Mouse (Mus musculus) frontal cortex, postnatal 25 days (tissue): Measurements from ENCODE around the gene Pidd1.
A peak's percentile ranks its signal among the peaks of the same experiment; 100 is the strongest.

Experiments
- DNase-seq, 2 experiments: peaks; one replicate each; pipeline ENCODE4 v3.0.0; 2022; ENCODE audit warnings: low spot score in 2 of 2

The Pidd1 gene

DNA sequence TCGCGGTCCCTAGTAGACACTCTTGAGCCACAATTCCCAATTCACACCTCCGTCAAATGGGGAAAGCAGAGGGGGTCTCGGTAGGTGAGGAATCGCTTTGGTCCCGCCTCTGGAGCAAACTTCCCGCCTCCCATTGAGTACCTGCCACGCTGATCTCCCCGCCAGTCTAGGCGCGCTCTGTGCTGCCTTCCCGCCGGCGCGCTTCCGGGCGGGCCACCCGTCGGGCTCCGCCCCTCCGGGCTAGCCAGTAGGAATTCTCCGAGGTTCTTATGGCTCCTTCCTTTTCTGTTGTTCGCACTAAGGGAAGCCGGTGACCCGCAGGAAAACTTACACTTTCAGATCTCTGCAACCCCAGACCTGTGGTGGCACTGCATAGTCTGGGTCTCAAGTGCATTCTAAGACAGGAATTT, at the start of gene Pidd1:
Gene Pidd1, minus strand, starts transcription at position 198 of the 410 bp plus-strand sequence.
- DNase-seq, result no peak

DNA sequence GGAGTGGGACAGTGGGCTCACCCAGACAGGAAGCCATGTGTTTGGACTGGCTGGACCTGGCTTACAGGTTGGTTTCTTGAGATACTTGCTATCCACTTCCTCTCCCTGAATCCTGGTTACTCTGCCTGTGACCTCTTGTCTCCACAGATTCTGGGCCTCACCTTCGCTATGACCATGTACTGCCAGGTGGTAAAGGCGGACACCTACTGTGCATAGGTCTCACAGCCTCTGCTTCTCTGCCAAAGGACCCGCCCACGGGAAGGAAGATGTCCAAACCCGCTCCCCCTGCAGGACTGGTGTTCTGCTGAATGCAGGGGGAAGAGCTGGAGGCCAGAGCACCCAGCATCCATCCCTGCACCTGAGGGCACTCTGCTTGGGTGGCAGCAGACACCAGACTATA, 48.9 kb upstream of the Pidd1 start:
- DNase-seq, result no peak

DNA sequence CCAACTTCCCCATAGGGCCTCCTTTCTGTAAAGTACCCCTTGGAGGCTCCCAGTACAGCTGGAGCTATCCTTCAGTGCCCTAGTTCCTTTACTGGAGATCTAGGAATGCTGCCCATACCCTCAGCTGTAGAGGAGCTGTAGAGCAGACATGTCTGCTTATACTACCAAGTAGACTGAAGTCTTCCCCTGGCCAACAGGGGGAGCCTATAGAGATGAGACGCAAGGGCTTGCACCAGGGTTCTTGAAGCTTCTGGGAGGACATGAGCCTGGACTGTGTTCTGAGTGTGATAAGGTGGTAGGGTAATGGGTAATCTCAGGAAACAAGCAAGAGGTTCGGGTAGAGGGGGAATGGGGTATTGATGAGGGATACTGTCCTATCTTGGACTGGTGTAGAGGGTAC, 47.3 kb upstream of the Pidd1 start:
- DNase-seq, result no peak

DNA sequence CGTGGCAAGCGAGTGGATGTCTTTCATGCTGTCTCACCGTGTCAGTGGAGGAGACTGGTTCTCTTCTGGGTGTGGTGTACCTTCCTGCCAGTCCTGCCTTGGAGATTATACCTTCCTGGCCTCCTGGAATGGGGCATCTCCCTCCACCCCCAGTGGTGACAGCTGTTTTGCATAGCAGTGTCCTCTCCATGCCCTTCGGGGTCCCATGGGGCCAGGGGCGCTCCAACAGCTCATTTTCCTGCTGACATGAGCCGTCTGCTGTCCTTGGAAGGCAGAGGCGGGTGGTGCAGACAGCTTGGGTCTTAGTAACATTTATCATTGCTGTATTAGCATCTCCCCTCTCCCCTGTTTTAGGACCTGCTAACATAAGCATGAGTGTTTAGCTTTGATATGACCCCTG, 43.3 kb upstream of the Pidd1 start:
- DNase-seq, result no peak

DNA sequence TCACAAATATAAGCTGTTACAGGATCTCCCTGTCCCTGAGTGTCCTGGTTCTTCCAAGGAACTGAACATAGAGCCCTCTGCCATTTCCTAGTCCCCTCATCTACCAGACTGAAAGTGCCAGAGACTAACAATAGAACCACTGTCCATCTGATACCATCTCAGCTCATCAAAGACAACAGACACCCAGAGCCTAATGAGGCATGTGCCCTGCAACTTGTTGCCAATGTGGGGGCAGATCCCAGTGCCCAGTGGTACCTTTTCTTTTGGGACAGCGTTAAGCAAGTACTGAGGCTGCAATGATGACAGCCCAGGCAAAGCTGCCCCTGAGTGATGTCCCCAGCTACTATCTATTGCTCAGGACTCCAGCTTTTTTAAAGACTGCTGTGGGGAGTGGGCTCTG, 42.4 kb upstream of the Pidd1 start:
- DNase-seq, result no peak

DNA sequence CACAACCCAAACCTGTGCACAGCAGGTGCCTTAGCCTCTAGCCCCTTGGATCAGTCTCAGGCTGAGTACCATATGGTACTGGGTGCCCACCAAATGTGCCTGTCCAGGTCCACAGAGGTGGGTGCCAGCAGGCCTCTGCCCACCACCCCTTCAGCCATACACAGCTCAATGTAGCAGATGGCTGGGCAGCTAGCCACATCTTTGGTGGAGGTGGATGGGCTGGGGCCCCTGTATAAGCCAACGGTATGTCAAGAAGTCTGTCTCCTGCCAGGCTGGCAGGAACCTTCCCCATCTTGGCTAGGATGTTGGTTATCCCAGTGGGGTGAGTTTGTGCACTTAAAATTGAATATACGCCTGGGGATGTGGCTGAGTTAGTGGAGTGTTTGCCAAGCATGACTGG, 41.8 kb upstream of the Pidd1 start:
- DNase-seq, result no peak

DNA sequence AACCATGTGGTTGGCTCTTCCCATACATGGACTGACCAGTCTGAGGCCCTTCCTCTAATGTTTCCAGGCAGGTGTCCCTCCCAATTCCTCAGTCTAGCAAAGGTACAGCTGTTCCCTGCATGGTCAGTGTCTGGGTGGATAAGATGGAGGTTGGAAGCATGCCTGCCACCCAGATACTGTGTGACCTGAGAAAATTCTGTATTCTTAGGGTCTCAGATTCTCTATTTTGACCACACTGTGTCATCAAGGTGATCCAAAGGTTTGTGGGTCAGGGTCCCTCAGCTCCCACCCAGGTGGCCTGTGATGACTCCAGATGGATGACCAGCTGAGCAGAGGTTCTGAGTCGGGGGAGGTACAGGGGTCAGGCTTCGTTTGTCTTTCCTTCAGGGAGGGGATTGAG, 41.4 kb upstream of the Pidd1 start:
- no peak for DNase-seq

DNA sequence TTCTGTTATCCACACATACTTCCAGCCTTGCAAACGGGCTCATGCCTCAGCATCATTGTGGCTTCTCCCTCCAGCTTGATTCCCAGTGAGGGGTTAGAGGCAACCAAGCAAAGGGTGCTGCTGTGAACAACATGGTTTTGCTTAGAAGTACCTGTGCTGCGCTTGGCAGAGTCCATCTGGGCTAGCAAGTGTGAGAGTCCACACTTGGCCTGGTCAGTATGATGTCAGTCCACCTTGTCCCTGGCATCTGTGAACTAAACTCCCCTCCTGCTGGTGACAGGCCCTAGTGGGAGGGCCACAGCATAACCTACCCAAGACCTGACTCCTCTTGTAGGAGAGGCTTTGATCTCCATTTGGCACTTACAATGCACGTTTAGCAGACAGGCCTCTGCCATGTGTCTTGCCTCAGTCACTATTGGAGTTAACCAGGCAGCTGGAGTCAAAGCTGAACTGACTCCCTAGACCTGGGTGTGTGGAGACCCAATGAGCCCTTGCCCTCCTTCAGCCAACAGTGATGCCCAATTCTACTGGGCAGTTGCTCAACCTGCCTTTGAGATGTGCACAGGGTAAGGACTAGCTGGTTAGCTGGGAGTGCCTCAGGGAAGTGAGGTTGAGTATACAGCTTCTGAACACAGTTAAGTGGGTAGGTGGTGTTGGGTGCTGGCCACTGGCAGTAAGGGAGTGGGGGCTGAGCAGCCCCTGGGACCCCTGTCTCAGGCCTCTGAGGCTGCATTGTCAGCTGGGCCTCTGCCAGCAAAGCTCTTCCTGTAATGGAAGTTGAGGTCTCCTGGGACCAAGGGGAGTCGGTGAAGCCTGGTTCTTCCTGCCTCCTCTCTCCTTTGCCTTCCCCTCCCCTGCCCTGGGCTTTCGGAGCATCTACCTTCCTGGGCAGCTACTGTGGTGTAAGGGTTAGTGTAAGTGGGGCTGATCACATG, 40.6 kb upstream of the Pidd1 start:
- DNase-seq, result no peak

DNA sequence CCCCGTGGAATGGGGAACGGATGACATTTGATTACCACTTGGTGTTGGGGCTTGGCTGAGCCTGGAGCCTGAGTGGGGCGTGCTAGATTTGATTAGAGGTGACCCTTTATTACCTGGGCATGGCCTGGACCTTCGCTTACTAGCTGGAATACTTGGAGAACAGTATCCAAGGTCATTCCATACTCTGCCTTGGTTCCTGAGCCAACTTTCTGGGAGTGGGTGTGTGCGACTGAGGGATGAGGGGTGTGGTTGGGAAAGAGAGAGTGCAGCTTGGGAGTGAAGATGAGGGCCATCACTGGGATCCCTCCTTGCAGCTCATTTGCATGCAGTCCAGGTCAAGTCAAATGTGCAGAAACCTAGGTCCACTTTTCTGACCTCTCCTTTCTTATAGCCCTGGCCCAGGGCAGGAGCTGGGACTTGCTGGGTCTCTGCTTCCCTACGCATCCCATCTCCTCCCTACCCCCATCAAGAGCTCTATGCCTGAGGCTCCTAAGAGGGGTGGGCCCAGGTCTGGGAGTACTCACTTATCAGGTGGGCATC, 39.4 kb upstream of the Pidd1 start:
- DNase-seq, result no peak

DNA sequence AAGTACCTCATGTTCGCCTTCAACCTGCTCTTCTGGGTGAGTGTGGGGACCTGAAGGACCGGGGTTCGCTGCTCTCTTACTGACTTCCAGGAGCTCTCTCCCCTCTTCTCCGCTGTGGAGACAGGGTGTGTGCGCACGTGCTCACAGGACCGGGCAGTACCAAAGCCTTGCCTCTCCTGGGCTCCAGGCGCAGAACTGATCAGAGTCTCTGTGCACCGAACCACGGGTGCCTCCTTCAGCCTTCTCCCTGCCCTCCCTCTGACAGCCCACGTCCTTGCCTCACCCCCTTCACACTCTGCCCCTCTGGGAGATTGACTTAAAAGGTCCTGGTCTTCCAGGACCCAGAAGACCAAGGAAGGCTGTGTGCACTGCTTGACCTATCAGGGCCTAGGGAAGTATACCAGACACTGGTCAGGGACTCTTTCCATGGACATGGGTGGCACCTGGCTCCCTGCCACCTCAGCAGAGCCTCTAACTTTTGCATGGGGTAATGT, 38.8 kb upstream of the Pidd1 start:
- no peak for DNase-seq

DNA sequence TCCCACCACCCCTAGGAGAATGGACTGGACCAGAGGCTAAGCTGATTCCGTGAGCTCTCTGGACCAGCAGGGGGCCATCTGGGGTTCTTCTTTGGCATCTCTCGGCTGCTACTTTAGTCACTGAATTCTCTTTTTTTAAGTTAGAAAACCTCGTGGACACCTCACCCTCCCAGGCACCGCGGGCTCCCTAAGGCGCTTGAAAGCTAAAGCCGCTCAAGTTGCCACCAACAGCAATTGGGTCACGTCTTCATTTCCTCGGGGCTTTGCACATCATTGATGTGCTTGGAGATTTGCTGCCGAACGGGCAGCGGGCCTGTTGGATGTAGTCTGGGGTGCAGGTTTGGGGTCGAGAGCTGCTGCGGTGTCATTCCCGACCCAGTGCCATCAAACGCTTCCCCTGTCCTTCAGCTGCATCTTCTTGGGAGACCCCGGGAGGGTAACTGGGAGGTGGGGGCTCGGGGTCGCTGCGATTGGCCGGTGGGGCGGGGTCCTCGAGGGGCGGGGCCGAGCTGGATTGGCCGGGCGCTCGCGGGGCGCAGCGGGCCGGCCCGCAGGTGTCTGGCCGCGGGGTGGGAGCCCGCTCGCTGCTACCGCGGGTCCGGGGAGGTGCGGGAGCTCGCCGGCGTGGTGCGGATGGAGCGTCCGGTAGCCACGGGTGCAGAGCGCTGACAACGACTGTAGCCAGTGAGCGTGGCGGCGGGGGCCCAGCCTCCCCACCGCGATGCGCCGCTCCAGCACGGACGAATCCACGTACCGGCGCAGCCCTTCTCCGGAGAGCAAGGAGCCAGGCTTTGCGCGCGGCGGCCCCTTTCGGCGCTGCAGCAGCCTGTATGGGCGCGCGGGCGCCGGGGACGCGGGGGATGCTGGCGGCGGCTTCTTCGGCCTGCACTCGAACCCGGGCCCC, 37.9 kb upstream of the Pidd1 start:
- no peak for DNase-seq

DNA sequence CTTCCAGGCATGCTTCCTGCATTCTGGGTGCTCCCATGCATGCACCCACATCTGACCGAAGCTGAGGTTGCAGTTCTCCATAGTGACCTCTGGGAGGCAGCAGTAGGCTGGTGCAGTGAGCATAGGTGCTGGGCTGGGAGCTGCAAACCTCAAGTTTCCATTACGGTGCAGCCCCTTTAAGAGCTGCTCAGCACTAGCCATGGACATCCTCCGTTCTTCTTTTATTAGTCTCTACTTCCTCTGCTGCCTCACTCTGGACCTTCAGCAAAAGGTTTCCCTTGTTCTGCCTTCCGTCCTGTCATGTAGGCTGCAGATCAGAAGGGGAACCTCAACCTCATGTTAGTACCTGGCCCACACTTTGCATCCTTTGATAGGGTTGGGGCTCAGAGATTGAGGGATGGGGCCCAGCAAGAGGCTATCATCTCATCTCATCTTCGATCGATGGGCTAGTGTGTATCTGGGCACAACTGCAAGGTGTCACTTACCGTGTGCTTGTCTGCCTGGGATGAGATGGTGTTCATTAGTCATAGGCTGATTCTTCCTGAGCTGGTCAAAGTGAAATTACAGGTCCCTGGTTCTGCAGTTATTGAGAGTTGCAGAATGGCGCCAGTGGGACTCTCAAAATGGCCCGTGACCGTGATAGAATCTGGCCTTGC, 37.1 kb upstream of the Pidd1 start:
- peak; percentile 40 to 63 for DNase-seq

DNA sequence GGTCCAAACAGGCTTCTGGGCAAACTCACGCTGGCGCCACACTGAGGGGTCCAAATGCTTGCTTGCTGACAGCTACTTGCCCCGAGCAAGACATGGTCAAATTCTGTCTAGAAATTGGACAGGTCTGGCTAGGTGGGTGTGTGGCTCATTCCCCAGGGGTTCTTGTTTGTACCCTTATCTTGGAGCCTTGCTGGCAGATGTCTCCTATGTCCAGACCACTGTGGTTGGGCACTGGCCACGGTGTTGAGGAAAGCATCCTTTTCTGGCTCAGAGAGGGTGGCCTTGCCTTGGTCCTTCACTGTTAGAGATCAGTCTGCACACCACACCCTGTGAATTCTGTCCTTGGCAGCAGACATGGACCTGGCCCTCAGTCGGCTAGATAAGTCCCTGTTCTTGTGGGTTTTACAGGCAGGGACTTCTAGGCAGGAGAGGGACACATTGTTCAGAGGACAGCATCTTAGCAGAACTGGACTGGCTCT, 34.5 kb upstream of the Pidd1 start:
- DNase-seq, result no peak

DNA sequence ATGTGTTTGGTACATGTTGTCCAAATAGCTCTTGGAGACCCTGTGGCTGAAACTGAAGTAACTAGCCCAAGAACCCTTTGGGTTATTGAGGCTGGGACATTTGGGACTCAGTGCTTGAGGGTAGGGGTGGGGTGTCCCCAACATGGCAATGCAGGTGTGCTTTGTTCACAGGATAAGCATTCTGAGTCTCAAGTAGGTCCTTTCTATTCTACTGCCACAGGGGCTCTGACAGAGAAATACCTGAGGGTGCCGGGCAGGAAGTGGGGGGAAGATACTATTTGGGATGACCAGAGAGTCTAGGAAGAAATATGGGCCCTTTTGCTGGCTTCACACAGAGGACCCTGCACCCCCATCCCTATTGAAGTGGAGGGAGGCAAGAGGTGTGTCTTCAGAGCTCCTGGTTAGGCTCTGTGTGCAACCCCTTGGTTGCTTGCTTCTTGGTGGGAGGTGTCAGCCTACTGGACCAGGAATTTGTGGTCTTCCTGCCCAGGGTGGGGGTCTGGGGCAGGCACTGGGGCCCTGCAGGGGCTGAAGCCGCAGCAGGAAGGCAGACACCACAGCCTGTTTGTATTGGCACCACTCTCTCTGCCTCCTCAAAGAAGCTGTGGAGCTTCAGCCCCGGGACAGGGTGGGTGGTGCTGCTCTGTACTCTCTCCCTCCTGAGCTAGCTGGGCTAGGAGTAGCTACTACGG, 33.9 kb upstream of the Pidd1 start:
- no peak for DNase-seq

DNA sequence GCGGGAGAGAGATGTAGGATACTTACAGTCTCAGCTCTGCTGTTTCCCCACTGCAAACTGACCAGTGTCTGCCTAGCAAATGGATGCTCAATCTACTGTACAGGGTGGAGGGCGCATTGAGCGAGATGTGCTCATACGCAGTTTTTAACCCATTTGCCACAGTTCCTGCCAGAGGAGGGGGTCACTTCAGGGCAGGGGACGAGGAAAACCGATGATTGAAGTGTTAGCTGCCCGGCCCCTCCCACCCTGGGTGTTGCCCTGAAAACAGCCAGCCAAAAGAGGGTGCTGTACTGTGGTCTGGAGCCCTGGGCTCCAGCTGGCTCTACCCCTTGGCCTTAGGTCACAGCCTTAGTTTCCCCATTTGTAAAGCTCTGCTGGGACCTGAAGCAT, 33.2 kb upstream of the Pidd1 start:
- DNase-seq, result no peak

DNA sequence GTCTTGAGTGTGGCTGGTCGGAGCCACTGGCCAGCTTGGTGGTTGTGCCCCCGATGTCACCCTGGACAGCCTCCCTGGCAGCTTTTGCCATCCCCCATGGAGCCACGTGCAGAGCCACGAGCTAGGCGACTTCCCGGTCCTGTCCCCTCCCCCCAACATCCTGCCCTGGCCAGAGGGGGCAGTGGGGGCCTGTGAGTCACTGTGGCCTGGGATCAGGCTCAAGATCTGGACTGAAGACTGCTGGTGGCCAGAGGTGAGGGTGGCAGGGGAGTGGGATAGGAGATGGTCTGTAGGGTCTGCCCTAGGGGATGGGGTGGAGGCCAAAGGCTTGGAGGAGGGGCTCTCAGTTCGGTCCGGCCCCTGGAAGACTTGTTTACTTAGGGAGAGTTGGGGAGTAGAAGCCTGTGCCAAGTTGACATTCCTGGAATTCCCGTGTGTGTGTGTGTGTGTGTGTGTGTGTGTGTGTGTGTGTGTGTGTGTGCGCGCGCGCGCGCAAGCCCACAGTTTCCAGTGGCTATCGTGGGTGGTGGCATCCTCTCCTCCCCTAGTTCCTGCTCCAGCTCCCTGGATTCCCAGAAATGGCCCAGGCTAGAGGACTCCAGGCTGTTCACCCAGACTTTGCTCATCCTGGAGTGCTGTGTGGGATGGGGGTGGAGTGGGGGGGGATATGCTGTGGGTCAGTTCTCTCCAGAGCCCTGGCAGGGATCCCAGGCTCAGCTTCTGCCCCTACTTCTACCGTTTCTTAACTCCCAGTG, 32.6 kb upstream of the Pidd1 start:
- no peak for DNase-seq

DNA sequence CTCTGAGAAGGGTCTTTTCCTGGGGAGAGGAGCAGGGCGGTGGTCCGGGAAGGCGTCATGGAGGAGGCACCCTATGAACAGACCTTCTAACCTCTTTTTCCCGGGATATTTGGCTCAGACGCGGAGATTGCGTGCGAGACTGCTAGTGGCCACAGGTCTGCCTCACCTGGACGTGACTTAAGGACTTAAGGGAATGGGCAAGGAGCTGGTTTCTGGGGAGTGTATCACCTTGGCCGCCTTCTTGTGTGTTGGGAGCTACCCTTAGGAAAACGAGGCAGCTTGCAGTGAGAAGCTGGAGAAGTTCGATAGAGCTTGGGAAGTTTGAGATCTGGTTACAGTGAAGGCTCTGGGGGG, 32.0 kb upstream of the Pidd1 start:
- no peak for DNase-seq

DNA sequence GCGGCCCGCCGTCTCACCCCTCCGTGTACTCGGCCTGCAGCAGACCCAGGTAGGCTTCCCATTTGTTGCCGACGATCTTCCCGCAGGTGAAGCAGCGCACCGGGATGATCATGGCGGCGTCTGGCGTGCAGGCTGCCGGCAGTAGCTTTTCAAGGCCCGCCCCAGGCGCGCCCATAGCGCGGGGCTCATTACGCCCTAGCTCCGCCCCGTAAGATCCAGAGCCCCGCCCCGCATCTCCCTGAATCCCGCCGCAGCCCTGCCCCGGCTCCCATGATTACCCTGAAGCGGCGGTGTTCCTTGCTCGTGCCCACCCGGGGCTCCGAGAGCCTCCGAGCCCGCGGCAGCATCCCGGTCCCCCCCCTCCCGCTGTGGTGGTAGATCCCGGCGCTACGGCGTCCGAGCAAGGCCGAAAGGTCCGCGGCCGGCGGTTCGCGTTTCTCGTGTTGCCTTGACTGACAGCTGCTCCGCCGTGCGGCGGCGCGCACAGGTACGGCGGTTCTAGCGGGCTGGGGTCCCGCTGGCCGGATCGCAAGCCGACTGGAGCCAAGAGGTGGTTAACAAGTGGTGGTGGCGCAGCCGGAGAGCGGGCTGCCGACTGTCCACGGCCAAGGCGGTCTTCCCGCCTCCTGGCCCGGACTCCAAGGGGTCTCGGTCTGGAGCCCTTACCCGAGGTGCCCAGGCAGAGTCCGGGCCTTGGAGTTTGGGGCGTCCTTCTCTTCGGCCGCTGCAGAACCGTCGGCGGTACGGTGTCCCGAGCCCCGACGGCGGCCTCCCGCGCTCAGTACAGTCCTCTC, 31.4 kb upstream of the Pidd1 start, which contains the start of the genes Polr2l and Tspan4:
Gene Polr2l, minus strand, starts transcription at position 122 of the 794 bp plus-strand sequence.
Gene Tspan4, plus strand, starts transcription at position 230 of the 794 bp plus-strand sequence.
- peak; percentile 73 to 74 for DNase-seq

DNA sequence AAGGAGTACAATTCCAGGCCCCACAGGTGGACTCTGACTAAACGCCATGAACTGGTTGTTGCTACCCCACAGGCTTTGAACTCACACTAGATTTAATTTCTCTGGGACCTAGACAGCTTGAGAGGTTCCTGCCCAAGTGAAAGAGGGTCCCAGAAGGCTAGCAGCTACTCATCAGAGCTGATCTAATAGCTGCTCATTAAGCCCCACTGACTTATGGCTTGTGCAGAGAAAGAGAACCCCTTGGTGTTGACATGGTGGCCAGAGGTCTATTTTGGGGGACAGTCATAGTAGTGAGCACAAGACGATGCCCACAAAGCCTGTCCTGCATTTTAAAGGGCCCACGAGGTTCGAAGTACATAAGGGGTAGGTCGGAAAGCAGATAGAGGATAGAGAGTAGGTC, 30.3 kb upstream of the Pidd1 start:
- DNase-seq, result no peak
